Mouse (Mus musculus): ENCODE results near the gene Heatr3. TPM values are rescaled to one million over a fixed set of nuclear protein-coding genes. Genes with fewer than 3 reads are reported as not detected.

Heatr3 gene
- polyA plus RNA-seq, 1 experiment = 5.3 TPM

DNA sequence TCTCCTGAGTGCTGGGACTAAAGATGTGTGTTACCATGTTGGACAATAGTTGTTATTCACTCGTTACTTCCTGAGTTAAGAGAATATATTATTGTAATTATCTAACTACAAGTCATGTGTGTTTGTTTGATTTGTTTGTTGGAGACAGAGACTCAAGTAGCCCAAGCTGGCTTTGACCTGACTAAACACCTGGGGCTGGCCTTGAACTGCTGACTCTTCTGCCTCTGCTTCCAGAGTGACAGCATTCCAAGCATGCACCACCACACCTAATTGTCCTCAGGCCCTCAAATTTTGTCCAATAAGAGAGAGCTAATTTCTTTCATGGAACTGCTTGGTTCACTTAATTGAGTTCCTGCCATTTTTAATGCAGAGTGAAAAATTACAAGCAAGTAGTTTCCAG lies 47.3 kb downstream of the Heatr3 start:
- H3K4me3 ChIP-seq (ENCODE audit: control insufficient read depth, low read depth, low read length) = no peak overlapping the region
- H3K27me3 ChIP-seq (ENCODE audit: control insufficient read depth, insufficient read depth, low read length) = no peaks in the 10 kb centered on the region
- no peaks in the 10 kb centered on the region for H3K36me3 ChIP-seq (ENCODE audit: control insufficient read depth, insufficient read depth, low read length)
- no peak overlapping the region for H3K27ac ChIP-seq (ENCODE audit: control insufficient read depth, insufficient read depth, low read depth, low read length)
- H3K4me1 ChIP-seq (ENCODE audit: control insufficient read depth, insufficient read depth, low read length) = no peaks in the 10 kb centered on the region
- TF ChIP-seq POLR2A (IDR thresholded peaks at IDR 0.05; ENCODE audit: control insufficient read depth, low read depth, low read length) = no peak
- TF ChIP-seq CTCF (IDR thresholded peaks at IDR 0.05; ENCODE audit: control insufficient read depth, insufficient read depth, insufficient replicate concordance, low read depth, low read length) = no peak

DNA sequence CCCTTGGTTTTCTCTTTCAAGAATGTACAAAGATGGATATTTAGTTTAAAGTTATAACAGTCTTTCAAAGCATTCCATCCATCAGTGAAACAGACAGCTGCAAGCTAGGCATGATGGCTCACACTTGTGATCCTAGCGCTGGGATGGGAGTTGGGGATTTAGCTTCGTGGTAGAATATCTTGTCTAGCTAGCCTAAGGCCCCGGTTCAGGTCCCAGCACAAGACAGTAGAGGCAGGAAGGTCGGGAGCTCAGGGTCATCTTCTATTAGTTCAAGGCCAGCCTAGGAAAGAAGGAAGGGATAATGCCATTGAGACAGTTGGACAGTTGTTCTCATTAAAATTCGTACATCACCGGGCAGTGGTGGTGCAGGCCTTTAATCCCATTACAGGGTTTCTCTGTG lies 48.1 kb downstream of the Heatr3 start:
- TF ChIP-seq CTCF (IDR thresholded peaks at IDR 0.05; ENCODE audit: control insufficient read depth, insufficient read depth, insufficient replicate concordance, low read depth, low read length) = no peak
- TF ChIP-seq POLR2A (IDR thresholded peaks at IDR 0.05; ENCODE audit: control insufficient read depth, low read depth, low read length) = no peak
- no peaks in the 10 kb centered on the region for H3K36me3 ChIP-seq (ENCODE audit: control insufficient read depth, insufficient read depth, low read length)
- H3K27me3 ChIP-seq (ENCODE audit: control insufficient read depth, insufficient read depth, low read length) = no peaks in the 10 kb centered on the region
- H3K4me3 ChIP-seq (ENCODE audit: control insufficient read depth, low read depth, low read length) = no peak overlapping the region
- H3K27ac ChIP-seq (ENCODE audit: control insufficient read depth, insufficient read depth, low read depth, low read length) = no peak overlapping the region
- H3K4me1 ChIP-seq (ENCODE audit: control insufficient read depth, insufficient read depth, low read length) = no peaks in the 10 kb centered on the region

DNA sequence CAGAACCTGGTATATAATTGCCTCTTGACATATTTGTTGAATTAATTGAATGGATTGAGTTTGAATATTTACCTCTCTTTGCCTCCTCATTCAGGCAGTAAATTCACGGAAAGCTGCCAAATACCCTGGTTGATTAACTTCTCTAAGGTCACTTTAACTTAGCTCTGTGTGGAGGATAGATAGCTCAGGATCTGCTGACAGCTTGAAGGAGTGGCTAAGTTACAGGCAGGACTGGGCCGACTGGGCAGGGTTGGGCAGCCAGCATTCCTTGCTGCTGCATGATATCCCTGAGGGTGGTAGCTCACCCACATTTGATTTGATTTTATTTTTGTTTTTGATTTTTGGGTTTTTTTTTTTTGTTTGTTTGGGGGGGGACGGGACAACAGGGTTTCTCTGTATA lies 59.7 kb downstream of the Heatr3 start:
- peaks cover 5% of the 10 kb centered on the region for H3K4me1 ChIP-seq (ENCODE audit: control insufficient read depth, insufficient read depth, low read length)
- TF ChIP-seq POLR2A (IDR thresholded peaks at IDR 0.05; ENCODE audit: control insufficient read depth, low read depth, low read length) (no peak), CTCF (IDR thresholded peaks at IDR 0.05; ENCODE audit: control insufficient read depth, insufficient read depth, insufficient replicate concordance, low read depth, low read length) (no peak)
- H3K27me3 ChIP-seq (ENCODE audit: control insufficient read depth, insufficient read depth, low read length) = no peaks in the 10 kb centered on the region

DNA sequence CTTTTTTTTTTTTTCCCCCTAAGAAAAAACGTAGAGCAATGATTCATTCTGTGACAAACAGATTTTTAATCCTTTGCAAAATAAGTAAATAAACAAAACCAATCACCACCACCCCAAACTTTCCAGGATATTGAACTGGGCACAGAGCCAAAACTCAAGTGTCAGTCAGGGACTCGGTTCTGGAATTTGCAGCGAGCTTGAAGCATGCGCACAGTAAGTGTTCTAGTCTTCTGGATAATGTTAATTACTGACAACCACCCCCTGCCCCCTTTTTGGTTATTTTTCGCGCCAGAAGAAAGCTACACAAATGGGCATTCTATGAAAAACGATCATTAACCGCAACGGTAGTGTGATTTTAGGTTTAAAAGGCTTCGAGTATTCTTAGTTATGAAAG lies 60.9 kb downstream of the Heatr3 start:
- Histone ChIP-seq H3K27me3 (ENCODE audit: control insufficient read depth, insufficient read depth, low read length) (no peaks in the 10 kb centered on the region), H3K4me3 (ENCODE audit: control insufficient read depth, low read depth, low read length) (peak overlapping the region; percentile 96), H3K4me1 (ENCODE audit: control insufficient read depth, insufficient read depth, low read length) (peaks cover 5% of the 10 kb centered on the region), H3K27ac (ENCODE audit: control insufficient read depth, insufficient read depth, low read depth, low read length) (peak overlapping the region; percentile 98), H3K36me3 (ENCODE audit: control insufficient read depth, insufficient read depth, low read length) (no peaks in the 10 kb centered on the region)
- TF ChIP-seq CTCF (IDR thresholded peaks at IDR 0.05; ENCODE audit: control insufficient read depth, insufficient read depth, insufficient replicate concordance, low read depth, low read length) = no peak
- TF ChIP-seq POLR2A (IDR thresholded peaks at IDR 0.05; ENCODE audit: control insufficient read depth, low read depth, low read length) = no peak

More for the DNA sequence above, 59.7 kb downstream of the Heatr3 start:
- Histone ChIP-seq H3K36me3 (ENCODE audit: control insufficient read depth, insufficient read depth, low read length) (no peaks in the 10 kb centered on the region), H3K27ac (ENCODE audit: control insufficient read depth, insufficient read depth, low read depth, low read length) (no peak overlapping the region), H3K4me3 (ENCODE audit: control insufficient read depth, low read depth, low read length) (no peak overlapping the region)

DNA sequence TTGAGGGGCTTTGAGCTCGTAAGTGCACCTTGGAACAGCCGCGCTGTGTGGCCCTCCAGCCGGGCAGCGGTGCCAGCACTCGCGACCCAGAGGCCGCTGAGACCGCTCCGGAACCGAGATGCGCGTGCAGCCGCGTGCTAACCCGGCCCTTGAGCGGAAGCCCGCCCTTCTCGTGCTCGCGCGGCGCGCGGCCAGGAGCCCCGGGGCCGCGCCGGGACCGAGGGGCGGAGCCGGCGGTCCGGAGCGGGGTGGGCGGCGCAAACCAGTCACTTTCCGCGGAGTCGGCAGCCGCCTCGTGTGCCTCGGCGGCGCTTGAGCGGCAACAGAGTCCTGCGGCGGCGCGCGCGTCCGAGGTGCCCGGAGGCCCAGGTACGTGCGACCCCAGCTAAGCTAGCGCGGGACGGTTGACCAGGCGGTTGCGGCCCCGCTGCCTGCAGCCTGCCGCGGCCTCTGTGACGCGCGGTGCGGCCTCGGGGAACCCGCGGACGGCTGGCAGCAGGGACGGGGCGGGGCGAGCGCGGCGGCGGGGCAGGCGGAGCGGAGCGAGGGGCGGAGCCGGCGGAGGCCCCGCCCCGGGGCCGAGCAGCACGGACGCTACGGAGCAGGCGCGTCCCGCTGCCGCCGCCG lies 61.4 kb downstream of the Heatr3 start, which contains the start of gene Tent4b:
Tent4b (plus strand) TSS at position 269 of the 627 bp plus-strand sequence.
- Histone ChIP-seq H3K36me3 (ENCODE audit: control insufficient read depth, insufficient read depth, low read length) (no peaks in the 10 kb centered on the region), H3K4me1 (ENCODE audit: control insufficient read depth, insufficient read depth, low read length) (peaks cover 5% of the 10 kb centered on the region), H3K27ac (ENCODE audit: control insufficient read depth, insufficient read depth, low read depth, low read length) (peak within 1 kb of the TSS; percentile 98), H3K4me3 (ENCODE audit: control insufficient read depth, low read depth, low read length) (peak within 1 kb of the TSS; percentile 96), H3K27me3 (ENCODE audit: control insufficient read depth, insufficient read depth, low read length) (no peaks in the 10 kb centered on the region)
- TF ChIP-seq CTCF (IDR thresholded peaks at IDR 0.05; ENCODE audit: control insufficient read depth, insufficient read depth, insufficient replicate concordance, low read depth, low read length) (no peak), POLR2A (IDR thresholded peaks at IDR 0.05; ENCODE audit: control insufficient read depth, low read depth, low read length) (0 out of 2 replicates have a peak, but pooled peaks have one; percentile 58)

DNA sequence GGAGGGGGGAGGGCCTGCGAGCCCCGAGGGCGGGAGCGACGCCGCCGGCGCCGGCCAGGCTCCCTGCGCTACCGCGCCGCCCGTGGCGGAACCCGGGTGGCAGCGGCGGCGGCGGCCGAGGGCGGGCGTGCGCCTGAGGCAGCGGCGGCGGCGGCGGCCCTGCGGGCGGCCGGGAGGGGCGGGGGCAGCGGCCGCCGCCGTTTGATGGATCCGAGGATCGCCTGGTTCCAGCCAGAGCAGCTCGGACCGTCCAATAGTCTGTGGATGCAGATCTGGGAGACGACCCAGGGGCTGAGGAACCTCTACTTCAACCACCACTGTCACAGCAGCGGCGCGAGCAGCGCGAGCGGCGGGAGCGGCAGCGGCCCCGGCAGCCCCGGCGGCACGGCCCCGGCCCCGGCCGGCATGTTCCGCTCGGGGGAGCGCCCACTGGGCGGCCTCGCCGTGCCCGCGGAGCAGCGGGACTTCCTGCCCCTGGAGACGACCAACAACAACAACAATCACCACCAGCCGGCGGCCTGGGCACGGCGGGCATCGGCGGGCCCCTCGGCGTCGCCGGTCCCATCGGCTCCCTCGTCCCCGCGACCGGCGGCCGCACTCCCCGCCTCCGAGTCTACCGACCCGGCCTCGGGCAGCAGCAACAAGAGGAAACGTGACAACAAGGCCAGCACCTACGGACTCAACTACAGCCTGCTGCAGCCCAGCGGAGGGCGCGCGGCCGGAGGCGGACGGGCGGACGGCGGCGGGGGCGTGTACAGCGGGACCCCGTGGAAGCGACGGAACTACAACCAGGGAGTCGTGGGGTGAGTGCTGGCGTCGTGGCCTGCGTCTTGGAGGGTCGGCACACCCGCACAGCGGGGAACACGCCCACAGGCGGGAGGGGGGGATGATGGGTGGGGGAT lies 62.3 kb downstream of the Heatr3 start:
- peak overlapping the region; percentile 96 for H3K4me3 ChIP-seq (ENCODE audit: control insufficient read depth, low read depth, low read length)
- H3K4me1 ChIP-seq (ENCODE audit: control insufficient read depth, insufficient read depth, low read length) = peaks cover 5% of the 10 kb centered on the region
- no peaks in the 10 kb centered on the region for H3K27me3 ChIP-seq (ENCODE audit: control insufficient read depth, insufficient read depth, low read length)
- no peak for TF ChIP-seq CTCF (IDR thresholded peaks at IDR 0.05; ENCODE audit: control insufficient read depth, insufficient read depth, insufficient replicate concordance, low read depth, low read length)
- TF ChIP-seq POLR2A (IDR thresholded peaks at IDR 0.05; ENCODE audit: control insufficient read depth, low read depth, low read length) = no peak; the same call in 1 of the 2 replicates
- H3K36me3 ChIP-seq (ENCODE audit: control insufficient read depth, insufficient read depth, low read length) = no peaks in the 10 kb centered on the region
- peak overlapping the region; percentile 69 for H3K27ac ChIP-seq (ENCODE audit: control insufficient read depth, insufficient read depth, low read depth, low read length)
